Mouse (Mus musculus) naive thymus-derived CD4-positive, alpha-beta T cell, adult 5 months (primary cell): ENCODE measurements around the gene Olfr101. TPM values are rescaled to one million over a fixed set of nuclear protein-coding genes. Genes with fewer than 3 reads are reported as not detected.

Experiments
- polyA plus RNA-seq: library from polyadenylated mRNA; unstranded; fragments of 100-300 nt; shearing (Covaris generic); gene quantifications from one replicate; pipeline ENCODE4 v1.2.1, GENCODE M21; 2017

The Olfr101 gene
- polyA plus RNA-seq, result not detected

GRCm38 (mm10) chr17:37304213-37304612 is at the start of gene Olfr101:
Gene Olfr101, minus strand, starts transcription at chr17:37304313.

DNA sequence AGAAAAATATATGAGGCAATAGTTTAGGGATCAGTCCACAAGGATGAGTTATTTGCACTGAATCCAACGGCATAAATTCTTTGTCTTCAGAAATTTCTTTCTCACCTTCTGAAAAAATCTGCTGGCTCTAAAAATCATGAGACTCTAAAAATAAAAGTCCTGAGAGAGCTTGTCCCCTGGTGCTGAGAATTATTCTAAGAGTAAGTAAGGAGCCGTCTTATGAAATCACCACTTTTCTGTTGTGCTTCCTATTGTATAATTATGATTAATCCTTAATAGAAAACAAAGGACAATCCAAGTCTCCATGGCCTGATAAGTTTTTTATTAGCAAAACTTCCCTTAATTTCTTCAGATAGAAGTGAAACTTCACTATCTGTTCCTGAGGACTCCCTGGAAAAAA is 35.5 kb upstream of the Olfr101 start, which contains the start of gene Olfr103:
Olfr103 (minus strand) TSS at position 101 of the 400 bp plus-strand sequence.

DNA sequence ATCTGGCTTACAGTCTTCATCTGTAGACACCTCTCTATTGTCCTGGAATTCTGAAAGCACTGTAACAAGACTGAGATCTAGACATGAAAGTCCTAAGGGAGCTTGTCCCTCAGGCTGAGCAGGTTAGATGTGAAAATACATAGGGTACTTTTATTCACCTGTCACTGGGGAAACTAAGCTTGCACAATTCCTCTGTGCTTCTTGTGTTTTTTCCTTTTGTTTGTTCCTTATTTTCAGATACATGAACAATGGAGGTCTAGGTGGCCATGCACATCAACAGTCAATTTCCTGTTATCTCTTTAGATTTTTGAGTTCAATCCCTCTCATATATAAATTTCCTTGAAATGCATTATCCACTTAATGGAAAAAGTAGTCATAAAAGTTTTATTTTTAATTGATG is 12.8 kb upstream of the Olfr101 start, which contains the start of gene Olfr102:
Olfr102 (minus strand) TSS at position 101 of the 400 bp plus-strand sequence.

DNA sequence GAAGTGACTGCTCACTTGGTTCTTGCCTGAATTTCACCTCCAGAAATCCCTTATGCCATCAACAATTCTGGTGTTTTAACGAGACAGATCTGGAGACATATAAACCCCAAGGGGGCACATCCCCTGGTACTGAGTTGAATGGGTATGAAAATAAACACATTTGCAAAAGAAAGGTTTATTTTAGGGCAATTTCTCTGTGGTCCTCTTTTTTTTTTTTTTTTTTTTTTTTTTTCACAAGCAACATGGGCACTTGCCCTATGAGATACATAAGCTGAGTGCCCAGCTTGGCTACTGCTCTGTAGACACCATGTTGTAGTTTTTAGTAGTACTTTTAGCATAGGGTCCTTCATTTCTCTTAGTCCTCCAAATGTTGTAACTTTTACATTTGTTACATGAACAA is 20.8 kb downstream of the Olfr101 start, which contains the start of gene Olfr99:
Olfr99 (minus strand) TSS at position 101 of the 400 bp plus-strand sequence.

GRCm38 (mm10) chr17:37270058-37270701 is 33.9 kb downstream of the Olfr101 start, which contains the start of gene H2-M3:
Gene H2-M3, plus strand, starts transcription at chr17:37270220.

GRCm38 (mm10) chr17:37263626-37264025 is 40.5 kb downstream of the Olfr101 start, which contains the start of gene Olfr98:
Gene Olfr98, minus strand, starts transcription at chr17:37263749.

Other genes with a start within 250 kb of the Olfr101 start
- gene Olfr90, start 215.8 kb downstream of the Olfr101 start, polyA plus RNA-seq, result 0.16 TPM
- not detected for gene Olfr91, start 206.0 kb downstream of the Olfr101 start, polyA plus RNA-seq
- not detected for gene Olfr92, start 184.2 kb downstream of the Olfr101 start, polyA plus RNA-seq
- gene Olfr93, start 142.8 kb downstream of the Olfr101 start, polyA plus RNA-seq, result not detected
- not detected for gene Ubd, start 110.4 kb downstream of the Olfr101 start, polyA plus RNA-seq
- not detected for gene Olfr94, start 103.3 kb downstream of the Olfr101 start, polyA plus RNA-seq
- not detected for gene Olfr95, start 91.2 kb downstream of the Olfr101 start, polyA plus RNA-seq
- gene Olfr96, start 84.2 kb downstream of the Olfr101 start, polyA plus RNA-seq, result not detected
- gene Olfr97, start 67.0 kb downstream of the Olfr101 start, polyA plus RNA-seq, result not detected
- not detected for gene Olfr98, start 40.6 kb downstream of the Olfr101 start, polyA plus RNA-seq
- gene H2-M3, start 34.1 kb downstream of the Olfr101 start, polyA plus RNA-seq, result 73.9 TPM
- 1.3 TPM for gene Olfr99, start 20.9 kb downstream of the Olfr101 start, polyA plus RNA-seq
- gene Olfr102, start 12.7 kb upstream of the Olfr101 start, polyA plus RNA-seq, result 0.29 TPM
- not detected for gene Olfr103, start 35.4 kb upstream of the Olfr101 start, polyA plus RNA-seq
- not detected for gene Olfr104-ps, start 55.3 kb upstream of the Olfr101 start, polyA plus RNA-seq
- gene Olfr105-ps, start 74.7 kb upstream of the Olfr101 start, polyA plus RNA-seq, result not detected
- gene Olfr106-ps, start 86.1 kb upstream of the Olfr101 start, polyA plus RNA-seq, result not detected
- 0.12 TPM for gene Olfr107, start 94.9 kb upstream of the Olfr101 start, polyA plus RNA-seq
- gene Olfr108, start 141.2 kb upstream of the Olfr101 start, polyA plus RNA-seq, result not detected
- gene Olfr109, start 154.6 kb upstream of the Olfr101 start, polyA plus RNA-seq, result not detected
- not detected for gene H2-M2, start 179.2 kb upstream of the Olfr101 start, polyA plus RNA-seq
- not detected for gene Olfr110, start 188.2 kb upstream of the Olfr101 start, polyA plus RNA-seq
- not detected for gene Olfr111, start 203.7 kb upstream of the Olfr101 start, polyA plus RNA-seq